Mouse (Mus musculus): ENCODE data around the gene St6gal2.

- TF ChIP-seq CTCF (IDR thresholded peaks at IDR 0.05; ENCODE audit: low read depth) = no peak
- TF ChIP-seq EP300 (IDR thresholded peaks at IDR 0.05; ENCODE audit: low read depth) = no peak
Measured at GRCm38 (mm10) chr17:55561774-55562173, 116.6 kb downstream of the St6gal2 start.
